In the genomic region with DNA sequence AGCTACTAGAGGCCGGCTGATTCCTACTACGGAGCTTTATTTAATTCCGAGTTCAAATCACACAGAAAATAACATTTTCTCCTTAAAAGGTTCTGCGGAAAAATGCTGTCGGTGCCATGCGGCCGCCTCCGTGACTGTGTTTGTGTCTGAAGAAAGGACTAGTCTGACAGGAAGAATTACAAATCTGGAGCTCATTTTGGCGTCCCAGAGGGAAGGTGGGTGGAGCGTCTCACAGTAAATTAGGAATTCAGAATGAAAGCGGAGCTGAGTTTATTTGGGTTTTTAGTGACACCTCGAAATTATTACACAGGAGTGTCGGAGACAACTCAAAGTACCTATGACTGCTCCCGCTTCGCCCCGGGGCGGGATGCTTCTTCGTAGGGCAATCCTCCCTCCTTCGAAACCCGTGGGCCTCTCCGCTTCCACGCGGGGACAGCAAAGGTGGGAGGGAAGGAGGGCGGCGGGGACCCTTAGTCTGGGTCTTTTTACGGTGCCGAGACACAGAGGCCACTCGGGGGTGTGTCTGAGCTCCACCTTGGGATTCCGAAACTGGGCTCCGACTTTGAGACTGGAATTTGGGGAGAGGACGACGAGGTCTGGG, we compare ENCODE assay signal across 8 mouse cellular contexts. TPM values are rescaled to one million over a fixed set of nuclear protein-coding genes. Genes with fewer than 3 reads are reported as not detected.
DNase-seq lines count a peak whose midpoint lies in the region; TF ChIP-seq lines count a peak whose summit lies in the region.

No protein-coding gene starts in this region.

- WGBS in cerebellum, adult 2 months = 3% methylated on average over 32 of the region's 32 CpGs
- WGBS in hindbrain, embryonic 10.5 days = under 1% methylated on average over 32 of the region's 32 CpGs

- TF ChIP-seq CTCF in cerebellum, adult 2 months (IDR thresholded peaks at IDR 0.05; ENCODE audit: borderline replicate concordance, insufficient read depth, low read depth, low read length) = no peak
- TF ChIP-seq CTCF in layer of hippocampus, adult 2 months (conservative IDR thresholded peaks at IDR 0.05) = no peak

- no peaks in the 10 kb centered on the region for H3K9me3 ChIP-seq in hindbrain, embryonic 10.5 days

- H3K27ac ChIP-seq in cerebellum, adult 2 months (ENCODE audit: insufficient read depth, low read length) = no peak overlapping the region
- peak overlapping the region; percentile 99 for H3K27ac ChIP-seq in hindbrain, embryonic 10.5 days
- H3K27ac ChIP-seq in layer of hippocampus, adult 2 months = peak overlapping the region; percentile 90

- no peaks in the 10 kb centered on the region for H3K36me3 ChIP-seq in hindbrain, embryonic 10.5 days

- peaks cover 2% of the 10 kb centered on the region; the same call in 1 of the 2 replicates for H3K27me3 ChIP-seq in cerebellum, adult 2 months (ENCODE audit: control insufficient read depth, insufficient read depth, low read length)
- H3K27me3 ChIP-seq in hindbrain, embryonic 10.5 days (ENCODE audit: insufficient read depth, poor library complexity, severe bottlenecking) = peaks cover 25% of the 10 kb centered on the region

- TF ChIP-seq POLR2A in cerebellum, adult 2 months (IDR thresholded peaks at IDR 0.05; ENCODE audit: borderline replicate concordance, insufficient read depth, low read length) = no peak

- H3K4me3 ChIP-seq in cerebellum, adult 2 months (replicated peaks; ENCODE audit: insufficient read depth, low read depth, low read length) = peak overlapping the region; percentile 46
- H3K4me3 ChIP-seq in hindbrain, embryonic 10.5 days = peak overlapping the region; percentile 93
- peak overlapping the region; percentile 74 for H3K4me3 ChIP-seq in layer of hippocampus, adult 2 months

- DNase-seq in ES-CJ7 (ENCODE audit: low read depth, low spot score) = peak; percentile 33
- DNase-seq in cerebellum, adult 2 months = peak; percentile 16 to 35
- DNase-seq in forelimb bud, embryonic 11.5 days (ENCODE audit: low read depth, low spot score) = peak; percentile 69
- peak; percentile 55 for DNase-seq in hindbrain, embryonic 10.5 days (ENCODE audit: low spot score)
- DNase-seq in layer of hippocampus, adult 2 months (ENCODE audit: low spot score in 2 of 2) = peak; percentile 65 to 84
- DNase-seq in lung, adult 18-20 months = peak; percentile 39 to 54
- DNase-seq in ovary, postnatal 10 days (ENCODE audit: low spot score) = peak; percentile 42
- DNase-seq in urinary bladder, postnatal 14 days (ENCODE audit: low spot score) = peak; percentile 67

- no peaks in the 10 kb centered on the region for H3K4me1 ChIP-seq in cerebellum, adult 2 months (ENCODE audit: control insufficient read depth, insufficient read depth, low read length)
- peaks cover 47% of the 10 kb centered on the region for H3K4me1 ChIP-seq in hindbrain, embryonic 10.5 days (replicated peaks)

RNA-seq across cellular contexts. Expression of gene Tgfbr1, which starts 0.9 kb away (rescaled TPM):
- polyA plus RNA-seq in cerebellum, adult 2 months (2012; rRNA removed) = 6.2 and 6.3 TPM in 2 replicates
- 85.8 and 92.0 TPM in 2 replicates for polyA plus RNA-seq in hindbrain, embryonic 10.5 days (2016; fragmentation: Nextera tagmentation; extraction: Ambion mirVana)
- total RNA-seq in layer of hippocampus, adult 2 months (2021) = 10 to 100 TPM; 19.9 to 24.4 TPM

Comparison
In these comparisons a context has a peak if more than half of its experiments do, and no peak if none do; other contexts are left out.
1. RNA of gene Tgfbr1, which starts 0.9 kb away (polyA plus RNA-seq): 85.8 to 92.0 TPM in hindbrain, embryonic 10.5 days; 6.2 to 6.3 TPM in cerebellum, adult 2 months; every median in the first group is over 10 times any median in the second.
2. Peak in every context shown above with its lines, with median percentiles within 50 percentile points of each other: DNase-seq and H3K4me3 ChIP-seq.